Mouse (Mus musculus) thymus, postnatal 25 days (tissue): ENCODE results near the gene Lgals1.

Experiments
- DNase-seq: peaks from one replicate; pipeline ENCODE4 v3.0.0; 2022

Lgals1 gene

GRCm38 (mm10) chr15:78942663-78943062 is 16.1 kb downstream of the Lgals1 start:
- peak; percentile 68 for DNase-seq

- DNase-seq, result no peak
Measured at GRCm38 (mm10) chr15:78946232-78946631, 19.7 kb downstream of the Lgals1 start.

- no peak for DNase-seq
Measured at GRCm38 (mm10) chr15:78947657-78948056, 21.1 kb downstream of the Lgals1 start, which contains the start of gene Triobp. Gene Triobp, plus strand, starts transcription at chr15:78947724.

- no peak for DNase-seq
Measured at GRCm38 (mm10) chr15:78948152-78948725, 21.7 kb downstream of the Lgals1 start.

- no peak for DNase-seq
Measured at GRCm38 (mm10) chr15:78948883-78949282, 22.4 kb downstream of the Lgals1 start.

GRCm38 (mm10) chr15:78955663-78956062 is 29.1 kb downstream of the Lgals1 start:
- DNase-seq, result no peak

DNA sequence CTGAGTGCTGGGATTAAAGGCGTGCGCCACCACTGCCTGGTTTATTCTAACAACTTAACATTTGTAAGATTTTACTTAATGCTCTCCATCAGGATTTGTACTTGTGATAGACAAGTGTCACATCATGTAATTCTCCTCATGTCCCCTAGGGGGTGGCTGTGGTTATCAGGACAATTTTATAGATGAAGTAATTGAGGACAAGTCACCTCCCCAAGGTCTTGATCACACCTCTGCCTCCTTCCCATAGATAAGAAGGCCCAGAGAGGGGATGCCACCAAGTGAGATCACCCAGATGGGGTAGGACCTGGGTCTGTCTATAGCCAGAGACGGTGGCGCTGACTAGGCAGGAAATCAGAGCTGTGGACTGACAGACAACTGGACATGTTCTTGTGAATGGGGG is 29.8 kb downstream of the Lgals1 start:
- no peak for DNase-seq

DNA sequence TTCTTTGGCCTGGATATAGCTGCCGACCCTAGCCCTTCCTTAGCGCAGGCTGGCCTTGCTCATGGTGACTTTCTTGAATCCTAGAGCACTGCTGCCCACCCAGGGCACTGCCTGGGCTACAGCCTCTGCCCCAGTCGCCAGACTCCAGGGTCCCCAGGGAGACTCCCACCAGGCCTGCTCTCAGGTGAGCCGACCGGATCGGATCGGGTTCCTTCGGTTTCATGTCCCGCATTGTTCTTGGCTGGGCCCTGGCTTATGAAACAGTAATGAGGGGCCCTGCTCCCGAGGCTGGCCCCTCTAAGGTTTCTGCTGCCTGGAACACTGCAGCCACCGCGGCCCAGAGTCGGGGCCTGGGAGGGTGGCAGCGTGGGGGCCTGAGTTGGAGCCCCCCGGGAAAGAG is 30.5 kb downstream of the Lgals1 start:
- no peak for DNase-seq

DNA sequence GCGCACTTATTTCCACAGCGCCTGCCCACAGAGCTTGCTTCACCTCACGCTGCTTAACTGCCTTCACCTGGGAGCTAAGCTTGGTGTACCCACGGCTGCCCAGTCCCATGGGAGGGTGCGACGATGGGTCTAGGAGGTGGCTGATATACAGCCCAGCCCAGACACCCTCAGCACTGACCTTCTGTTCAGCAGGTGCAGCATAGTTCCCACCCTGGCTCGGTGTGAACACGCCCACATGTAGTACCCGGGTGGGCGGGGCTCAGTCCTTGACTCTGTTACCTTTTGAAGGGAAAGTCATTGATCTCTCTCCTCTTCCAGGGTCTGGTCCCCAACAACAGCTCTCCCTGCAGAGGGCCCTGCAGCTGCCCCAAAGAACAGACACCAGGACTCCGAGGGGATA is 33.0 kb downstream of the Lgals1 start:
- DNase-seq, result no peak

DNA sequence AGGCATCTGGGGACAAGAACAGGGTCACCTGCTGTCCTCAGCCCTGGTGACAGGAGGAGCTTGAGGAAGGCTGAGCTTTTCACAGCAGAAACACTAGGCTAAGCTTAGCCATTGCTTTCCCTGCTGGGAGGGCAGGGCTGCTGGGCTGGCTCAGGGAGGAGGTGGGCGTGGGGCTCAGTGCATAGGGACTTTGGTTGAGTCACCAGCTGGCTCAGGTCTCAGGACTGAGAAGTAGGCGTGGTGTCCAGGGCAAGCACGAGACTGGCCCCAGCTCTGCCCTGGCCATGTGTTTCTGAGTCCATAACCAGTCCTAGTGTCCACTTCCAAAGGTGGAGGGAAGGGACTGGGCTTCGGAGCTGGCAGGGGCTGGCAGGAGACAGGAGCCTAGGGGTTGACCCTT is 33.6 kb downstream of the Lgals1 start:
- DNase-seq, result no peak

- peak; percentile 25 for DNase-seq
Measured at GRCm38 (mm10) chr15:78962885-78963284, 36.4 kb downstream of the Lgals1 start.

DNA sequence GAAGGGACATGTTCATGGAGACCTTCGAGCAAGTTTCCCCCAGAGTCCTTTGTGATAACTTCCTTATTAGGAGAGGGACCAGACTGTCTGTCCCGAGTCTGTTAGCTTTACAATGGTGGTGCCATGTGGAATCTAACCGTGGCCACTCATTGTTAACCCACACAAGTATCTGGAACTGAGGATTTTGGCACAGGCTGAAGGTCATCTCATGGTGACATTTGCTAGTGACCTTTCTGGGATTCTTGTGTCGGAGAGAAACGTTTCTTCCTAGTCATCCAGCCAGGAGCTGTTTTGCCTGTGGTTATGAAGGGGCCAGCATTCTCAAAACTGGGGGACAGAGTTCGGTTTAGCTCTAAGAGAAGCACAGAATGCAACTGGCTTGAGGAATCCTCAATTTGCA is 45.1 kb downstream of the Lgals1 start:
- DNase-seq, result no peak

DNA sequence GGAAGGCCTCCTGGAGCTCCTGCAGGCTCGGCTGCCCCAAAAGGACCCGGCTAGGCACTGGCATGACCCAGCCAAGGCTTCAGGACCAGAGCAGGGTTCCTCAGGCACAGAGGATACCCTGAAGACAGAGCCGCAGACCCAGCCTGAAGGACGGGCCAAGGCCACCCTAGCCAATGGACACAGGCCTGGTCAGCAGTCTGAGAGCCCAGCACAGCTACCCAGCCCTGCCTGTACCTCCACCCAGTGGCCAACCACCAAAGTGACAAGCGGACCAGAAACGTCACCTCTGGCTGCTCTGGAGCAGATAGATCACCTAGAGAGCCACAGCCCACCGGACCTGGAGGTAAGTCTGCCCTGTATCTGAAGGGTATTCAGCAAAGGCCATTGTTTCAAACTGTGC is 47.4 kb downstream of the Lgals1 start:
- no peak for DNase-seq

DNA sequence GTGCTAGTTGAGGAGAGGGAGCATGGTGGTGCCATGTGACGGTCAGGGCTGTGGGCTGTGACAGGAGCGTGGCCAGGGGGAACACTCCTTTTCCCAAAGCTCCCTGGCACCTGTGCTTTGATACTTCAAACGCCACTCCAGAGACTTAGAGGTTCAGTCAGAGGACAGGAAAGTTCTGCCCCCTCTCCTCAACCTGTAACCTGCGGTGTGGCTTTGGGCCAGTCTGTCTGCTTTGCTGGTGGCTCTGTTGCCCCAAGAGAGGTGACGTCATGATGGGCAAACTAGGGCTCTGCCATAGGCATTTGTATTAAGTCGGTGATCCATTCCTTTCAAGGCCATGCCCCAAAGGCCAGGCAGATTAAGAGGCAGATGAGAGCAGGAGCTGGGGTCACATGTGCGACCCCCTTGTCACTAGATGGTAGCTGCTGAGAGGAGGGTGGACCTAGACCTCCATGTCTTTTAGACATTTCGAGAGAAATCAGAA is 51.2 kb downstream of the Lgals1 start:
- no peak for DNase-seq

GRCm38 (mm10) chr15:78978875-78979274 is 52.4 kb downstream of the Lgals1 start:
- DNase-seq, result no peak
